Mouse (Mus musculus): Measurements from ENCODE around the gene Cfb.
"Not testable (repeated sequence)": the region's sequence is repeated elsewhere in the genome, so short reads cannot be mapped to it uniquely, and the experiment has no call there.

The Cfb gene

GRCm38 (mm10) chr17:34862416-34863081 is at the start of gene Cfb:
Gene Cfb (minus strand): TSS chr17:34862518.
- no peak for DNase-seq (ENCODE audit: low read depth, low spot score)

DNA sequence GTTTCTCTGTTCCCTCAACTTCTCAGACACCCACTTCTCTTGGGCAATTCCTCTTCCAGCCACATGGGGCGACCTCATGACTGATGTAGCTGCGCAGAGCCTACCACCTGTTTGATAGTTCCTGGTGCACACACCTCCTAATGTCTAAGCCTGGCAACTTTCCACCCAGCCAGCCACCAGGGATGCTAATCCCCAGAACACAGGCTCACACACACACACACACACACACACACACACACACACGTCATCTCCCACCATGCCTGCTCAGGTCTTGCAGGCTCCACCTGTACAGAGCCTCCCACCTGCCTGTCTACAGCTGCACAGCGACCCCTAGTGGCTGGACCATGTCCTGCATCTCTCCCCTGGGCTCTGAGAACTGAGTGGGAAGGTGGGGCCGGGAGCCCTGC is 49.6 kb upstream of the Cfb start:
- DNase-seq (ENCODE audit: low read depth, low spot score), result peak; percentile 90

GRCm38 (mm10) chr17:34910982-34911381 is 48.7 kb upstream of the Cfb start:
- no peak for DNase-seq (ENCODE audit: low read depth, low spot score)

GRCm38 (mm10) chr17:34902895-34903294 is 40.6 kb upstream of the Cfb start:
- no peak for DNase-seq (ENCODE audit: low read depth, low spot score)

DNA sequence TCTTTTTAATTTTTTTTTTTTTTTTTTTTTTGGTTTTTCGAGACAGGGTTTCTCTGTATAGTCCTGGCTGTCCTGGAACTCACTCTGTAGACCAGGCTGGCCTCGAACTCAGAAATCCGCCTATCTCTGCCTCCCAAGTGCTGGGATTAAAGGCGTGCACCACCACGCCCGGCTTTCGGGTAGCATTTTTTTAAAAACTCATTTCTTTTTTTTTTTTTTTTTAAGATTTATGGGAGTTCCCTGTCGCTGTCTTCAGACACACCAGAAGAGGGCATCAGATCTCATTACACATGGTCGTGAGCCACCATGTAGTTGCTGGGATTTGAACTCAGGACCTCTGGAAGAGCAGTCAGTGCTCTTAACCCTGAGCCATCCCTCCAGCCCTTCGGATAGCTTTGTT is 39.6 kb upstream of the Cfb start:
- DNase-seq (ENCODE audit: low read depth, low spot score), result not testable (repeated sequence)

- DNase-seq (ENCODE audit: low read depth, low spot score), result not testable (repeated sequence)
Observed at GRCm38 (mm10) chr17:34900826-34901225, 38.5 kb upstream of the Cfb start.

DNA sequence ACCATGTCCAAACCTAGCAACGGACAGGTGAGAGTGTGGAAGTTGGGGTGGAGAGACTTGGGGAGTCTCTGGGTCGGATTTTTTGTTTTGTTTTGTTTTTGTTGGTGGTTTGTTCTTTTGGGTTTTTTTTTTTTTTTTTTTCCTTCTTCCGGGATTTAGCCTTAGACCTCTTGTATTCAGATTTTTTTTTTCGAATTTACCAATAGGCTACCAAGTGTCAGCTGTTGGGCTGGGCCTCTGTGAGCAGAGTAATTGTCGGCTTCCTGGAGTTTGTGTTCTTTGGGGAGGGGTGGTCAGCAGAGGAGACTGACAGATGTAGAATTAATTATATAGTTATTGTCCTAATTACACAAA is 37.5 kb upstream of the Cfb start:
- DNase-seq (ENCODE audit: low read depth, low spot score), result peak; percentile 73

DNA sequence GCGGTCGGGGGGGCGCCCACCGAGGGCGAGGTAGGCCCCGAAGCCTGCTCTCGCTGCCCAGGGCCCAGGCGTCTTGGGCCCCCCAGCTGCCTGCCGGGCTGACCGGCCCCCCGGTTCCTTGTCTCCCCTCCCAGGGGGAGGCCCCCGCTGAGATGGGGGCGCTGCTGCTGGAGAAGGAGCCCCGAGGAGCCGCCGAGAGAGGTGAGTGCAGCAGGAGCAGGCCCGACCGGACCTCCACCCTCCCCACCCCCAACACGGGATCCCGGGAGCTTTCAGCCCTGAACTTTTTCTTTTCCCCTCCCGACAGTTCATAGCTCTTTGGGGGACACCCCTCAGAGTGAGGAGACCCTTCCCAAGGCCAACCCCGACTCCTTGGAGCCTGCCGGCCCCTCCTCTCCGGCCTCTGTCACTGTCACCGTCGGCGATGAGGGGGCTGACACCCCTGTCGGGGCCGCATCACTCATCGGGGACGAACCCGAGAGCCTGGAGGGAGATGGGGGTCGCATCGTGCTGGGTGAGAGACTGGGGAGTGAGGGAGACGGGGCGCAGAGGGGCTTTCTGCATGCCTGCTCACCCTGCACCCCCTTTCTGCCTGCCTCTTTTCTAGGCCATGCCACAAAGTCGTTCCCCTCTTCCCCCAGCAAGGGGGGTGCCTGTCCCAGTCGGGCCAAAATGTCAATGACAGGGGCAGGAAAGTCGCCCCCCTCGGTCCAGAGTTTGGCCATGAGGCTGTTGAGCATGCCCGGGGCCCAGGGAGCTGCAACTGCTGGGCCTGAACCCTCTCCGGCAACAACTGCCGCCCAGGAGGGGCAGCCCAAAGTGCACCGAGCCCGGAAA is 37.0 kb upstream of the Cfb start:
- peak; percentile 55 for DNase-seq (ENCODE audit: low read depth, low spot score)

DNA sequence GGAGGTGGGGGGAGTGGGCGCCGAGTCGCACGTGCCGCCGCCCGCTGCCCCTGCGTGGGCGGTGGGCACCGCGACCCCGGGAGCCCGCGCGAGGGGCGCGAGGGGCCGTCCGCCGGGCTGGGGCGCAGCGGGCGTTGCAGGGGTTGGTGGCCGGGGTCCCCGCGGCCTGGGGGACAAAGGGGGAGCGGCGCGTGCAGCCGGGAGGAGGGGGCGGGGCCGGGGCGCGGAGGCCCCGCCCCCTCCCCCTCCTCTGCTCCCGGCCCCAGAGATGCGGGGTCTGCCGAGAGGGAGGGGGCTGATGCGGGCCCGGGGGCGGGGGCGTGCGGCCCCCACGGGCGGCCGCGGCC is 36.4 kb upstream of the Cfb start:
- no peak for DNase-seq (ENCODE audit: low read depth, low spot score)

GRCm38 (mm10) chr17:34898160-34898586 is 35.9 kb upstream of the Cfb start, which contains the start of the genes C2 and Ehmt2:
Gene C2 (minus strand): TSS chr17:34898265.
Gene Ehmt2 (plus strand): TSS chr17:34898469.
- peak; percentile 83 for DNase-seq (ENCODE audit: low read depth, low spot score)

GRCm38 (mm10) chr17:34897373-34898159 is 35.2 kb upstream of the Cfb start:
- no peak for DNase-seq (ENCODE audit: low read depth, low spot score)

- DNase-seq (ENCODE audit: low read depth, low spot score), result peak; percentile 87
Observed at GRCm38 (mm10) chr17:34896366-34896765, 34.0 kb upstream of the Cfb start.

DNA sequence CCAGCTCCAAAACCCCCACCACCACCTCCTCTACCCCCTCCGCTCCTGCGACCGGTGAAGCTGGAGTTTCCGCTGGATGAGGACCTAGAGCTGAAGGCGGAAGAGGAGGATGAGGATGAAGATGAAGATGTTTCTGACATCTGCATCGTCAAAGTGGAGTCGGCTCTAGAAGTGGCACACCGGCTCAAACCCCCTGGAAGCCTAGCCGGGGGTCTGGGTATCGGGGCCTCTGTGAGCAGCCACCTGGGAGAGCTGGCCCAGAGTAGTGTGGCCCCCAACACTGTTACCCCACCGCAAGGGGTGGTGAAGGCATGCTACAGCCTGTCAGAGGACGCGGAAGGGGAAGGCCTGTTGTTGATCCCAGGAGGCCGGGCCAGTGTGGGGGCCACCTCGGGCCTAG is 33.4 kb upstream of the Cfb start:
- DNase-seq (ENCODE audit: low read depth, low spot score), result no peak

DNA sequence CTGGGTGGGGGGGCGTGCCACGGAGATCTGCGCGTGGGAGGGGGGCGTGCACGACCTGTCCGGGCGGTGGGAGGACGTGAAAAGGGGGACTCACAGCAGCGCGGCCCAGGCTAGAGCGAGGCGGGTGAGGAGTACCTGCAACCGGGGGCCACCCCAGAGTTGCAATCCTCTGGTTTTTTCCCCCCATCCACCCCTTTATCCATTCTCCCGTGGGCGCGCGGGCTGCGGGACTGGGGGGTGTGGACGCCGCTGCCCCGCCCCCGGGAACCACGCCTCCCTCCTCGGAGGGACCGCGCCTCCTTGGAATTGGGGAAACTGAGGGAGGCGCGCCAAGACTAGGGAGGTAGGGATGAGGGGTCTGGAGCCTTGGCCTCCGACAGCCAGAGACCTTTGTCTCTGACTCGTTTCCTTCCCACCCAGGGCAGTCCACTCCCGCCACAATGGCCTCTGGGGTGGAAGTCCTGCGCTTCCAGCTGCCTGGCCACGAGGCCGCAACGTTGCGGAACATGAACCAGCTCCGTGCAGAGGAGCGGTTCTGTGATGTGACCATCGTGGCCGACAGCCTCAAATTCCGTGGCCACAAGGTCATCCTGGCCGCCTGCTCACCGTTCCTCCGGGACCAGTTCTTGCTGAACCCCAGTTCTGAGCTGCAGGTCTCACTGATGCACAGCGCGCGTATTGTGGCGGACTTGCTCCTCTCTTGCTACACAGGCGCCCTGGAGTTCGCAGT is 32.6 kb upstream of the Cfb start:
- no peak for DNase-seq (ENCODE audit: low read depth, low spot score)

DNA sequence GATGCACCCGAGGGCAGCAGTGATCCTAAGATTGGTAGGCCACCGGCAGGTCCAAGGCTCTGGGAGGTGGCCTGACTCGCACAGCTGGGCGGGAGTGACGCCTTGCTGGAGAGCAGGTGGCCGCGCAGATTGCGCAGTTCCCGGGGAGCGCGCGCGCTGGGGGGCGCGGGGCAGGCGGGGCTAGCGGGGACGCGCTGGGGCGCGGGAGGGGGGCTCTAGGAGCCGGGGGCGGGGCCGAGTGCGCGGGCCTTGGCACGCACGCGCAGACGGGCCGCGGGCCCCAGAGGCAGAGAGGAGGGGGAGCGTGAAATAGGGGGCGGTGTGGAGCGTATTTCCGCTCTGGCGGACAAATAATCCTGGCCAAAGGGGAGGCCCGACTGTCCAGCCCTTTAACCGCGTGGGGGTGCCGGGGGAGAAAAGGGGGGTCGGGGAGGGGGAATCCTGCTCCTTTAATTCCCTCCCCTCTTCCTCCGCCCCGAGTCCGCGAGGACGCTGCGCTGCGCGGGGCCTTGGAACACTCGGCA is 31.8 kb upstream of the Cfb start:
- DNase-seq (ENCODE audit: low read depth, low spot score), result peak; percentile 91

GRCm38 (mm10) chr17:34893072-34893824 is 30.9 kb upstream of the Cfb start:
- DNase-seq (ENCODE audit: low read depth, low spot score), result no peak

DNA sequence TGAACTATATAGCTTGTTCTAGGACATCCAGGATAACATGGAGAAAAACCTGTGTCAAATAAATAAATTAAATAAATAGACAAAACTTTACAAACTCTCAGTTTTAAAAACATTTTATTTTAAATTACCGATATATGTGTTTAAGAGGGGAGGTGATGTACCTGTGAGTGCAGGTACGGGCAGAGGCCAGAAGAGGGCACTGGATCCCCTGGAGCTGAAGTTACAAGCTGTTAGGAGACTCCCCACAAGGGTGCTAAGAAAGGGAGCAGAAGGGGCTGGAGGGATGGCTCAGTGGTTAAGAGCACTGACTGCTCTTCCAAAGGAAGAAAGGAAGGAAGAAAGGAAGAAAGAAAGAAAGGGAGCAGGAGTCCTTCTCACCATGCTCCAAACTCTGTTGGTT is 29.1 kb upstream of the Cfb start:
- DNase-seq (ENCODE audit: low read depth, low spot score), result no peak

DNA sequence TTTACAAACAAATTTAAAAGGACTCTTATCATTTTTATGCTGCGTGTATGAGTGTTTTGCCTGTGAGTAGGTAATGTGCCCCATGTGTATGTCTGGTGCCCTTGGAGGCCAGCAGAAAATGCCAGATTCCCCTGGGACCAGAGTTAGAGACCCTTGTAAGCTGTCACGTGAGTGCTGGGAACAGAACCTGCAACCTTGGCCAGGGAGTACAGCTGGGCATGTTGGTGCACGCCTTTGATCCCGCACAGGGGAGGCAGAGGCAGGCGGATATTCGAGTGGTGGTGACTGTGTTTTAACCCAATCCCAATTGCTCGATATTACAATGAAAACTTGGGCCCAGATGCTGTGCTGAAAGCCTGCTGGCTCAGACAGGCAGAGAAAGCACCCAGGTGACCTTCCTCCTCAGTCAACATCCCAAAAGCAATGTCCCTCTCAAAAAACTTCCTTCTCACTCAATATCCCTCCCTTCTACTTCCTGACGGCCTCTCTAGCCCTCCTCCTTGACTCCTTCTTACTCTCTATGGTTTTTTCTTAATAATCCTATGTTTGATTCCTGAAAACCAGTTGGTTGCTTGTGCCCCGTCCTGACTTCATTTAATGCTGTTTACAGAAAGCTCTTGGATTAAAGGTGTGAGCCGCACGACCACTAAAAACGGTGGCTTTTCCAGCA is 27.9 kb upstream of the Cfb start:
- DNase-seq (ENCODE audit: low read depth, low spot score), result no peak

GRCm38 (mm10) chr17:34887942-34888341 is 25.6 kb upstream of the Cfb start:
- no peak for DNase-seq (ENCODE audit: low read depth, low spot score)

DNA sequence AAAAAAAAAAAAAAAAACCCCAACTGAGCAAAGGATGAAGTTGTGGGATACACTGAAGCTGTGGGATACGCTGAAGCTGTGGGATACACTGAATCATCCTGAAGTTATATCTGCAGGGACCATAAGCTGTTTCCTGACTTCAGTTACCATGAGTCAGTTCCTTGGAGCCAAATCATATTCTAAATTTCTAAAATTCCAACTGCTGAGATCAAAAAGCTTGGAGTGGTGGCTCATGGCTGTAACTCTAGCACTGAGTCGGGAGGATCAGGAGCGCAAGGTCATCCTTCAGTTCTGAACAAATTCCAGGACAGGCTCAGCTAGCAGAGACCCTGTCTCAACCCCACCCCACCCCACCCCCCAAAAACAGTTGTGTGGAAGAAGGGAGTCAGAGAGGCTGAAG is 23.3 kb upstream of the Cfb start:
- no peak for DNase-seq (ENCODE audit: low read depth, low spot score)
